Mouse (Mus musculus): ENCODE data around the gene Frmd4a.

The Frmd4a gene

DNA sequence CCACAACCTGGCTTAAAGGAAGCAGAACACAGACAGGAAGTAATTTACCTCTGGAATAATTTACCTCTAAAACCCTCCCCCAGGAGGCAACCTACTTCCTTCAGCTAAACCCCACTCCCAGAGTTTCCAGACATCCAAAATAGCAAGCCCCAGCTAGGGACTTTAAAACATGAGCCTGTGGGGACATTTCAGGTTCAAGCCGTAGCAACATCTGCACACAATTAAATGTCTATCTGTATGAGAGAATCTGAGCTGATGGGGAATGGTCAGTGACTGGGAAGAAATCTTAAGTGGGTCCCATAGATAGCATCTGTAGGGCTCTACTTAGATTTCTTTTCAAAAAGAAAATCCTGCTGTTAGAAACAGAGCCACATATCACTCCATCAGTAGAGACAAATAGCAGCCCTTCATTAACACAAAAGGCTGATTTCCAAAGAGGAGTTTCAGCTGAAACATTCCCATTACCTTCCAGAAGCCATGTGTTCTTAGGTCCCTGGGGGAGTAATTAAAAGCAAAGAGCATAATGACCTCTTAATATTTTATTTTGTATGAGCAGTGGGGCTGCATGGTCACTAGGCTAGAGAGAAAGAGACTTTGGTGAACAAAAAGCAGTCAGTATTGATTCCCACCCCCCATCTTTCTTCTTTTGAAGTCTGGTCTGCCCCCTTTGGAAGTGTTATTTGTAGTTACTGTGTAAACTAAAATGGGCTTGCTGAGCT, 505.4 kb downstream of the Frmd4a start:
- H3K4me3 ChIP-seq (replicated peaks; ENCODE audit: low read length), result no peak overlapping the region
- TF ChIP-seq CTCF (conservative IDR thresholded peaks at IDR 0.05; ENCODE audit: low read length) (no peak), POU5F1 (IDR thresholded peaks at IDR 0.05; ENCODE audit: borderline replicate concordance, low read length) (no peak), NANOG (IDR thresholded peaks at IDR 0.05; ENCODE audit: borderline replicate concordance, low read length) (no peak)
- H3K9me3 ChIP-seq (ENCODE audit: low read length), result peaks cover 5% of the 10 kb centered on the region
- H3K27me3 ChIP-seq (ENCODE audit: insufficient read depth, low read length), result no peaks in the 10 kb centered on the region
- no peaks in the 10 kb centered on the region for H3K4me1 ChIP-seq (replicated peaks; ENCODE audit: low read depth, low read length)
- H3K36me3 ChIP-seq (ENCODE audit: insufficient read depth, low read length), result no peaks in the 10 kb centered on the region

DNA sequence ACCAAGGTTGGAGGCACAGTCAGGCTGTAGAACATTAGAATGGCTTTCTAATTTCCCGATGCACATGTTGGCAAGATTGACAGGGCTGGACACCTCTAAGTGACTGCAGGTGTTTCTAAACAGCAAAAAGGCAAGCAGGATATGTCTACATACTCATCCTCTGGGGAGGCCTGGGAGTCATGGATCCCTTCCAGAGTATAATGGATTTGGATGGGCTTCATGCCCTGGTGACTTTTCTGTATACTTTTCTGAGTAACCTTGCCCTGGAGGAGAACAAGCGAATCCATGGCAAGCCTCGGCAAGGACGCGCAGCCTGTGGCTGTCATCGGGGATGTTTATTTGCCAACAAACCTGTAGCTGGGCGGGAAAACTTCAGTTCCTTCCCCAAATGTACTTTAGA, 509.6 kb downstream of the Frmd4a start:
- H3K9me3 ChIP-seq (ENCODE audit: low read length), result peaks cover 5% of the 10 kb centered on the region
- no peaks in the 10 kb centered on the region for H3K36me3 ChIP-seq (ENCODE audit: insufficient read depth, low read length)
- H3K4me1 ChIP-seq (replicated peaks; ENCODE audit: low read depth, low read length), result peaks cover 17% of the 10 kb centered on the region
- H3K27me3 ChIP-seq (ENCODE audit: insufficient read depth, low read length), result no peaks in the 10 kb centered on the region
- TF ChIP-seq CTCF (conservative IDR thresholded peaks at IDR 0.05; ENCODE audit: low read length), result no peak
- TF ChIP-seq NANOG (IDR thresholded peaks at IDR 0.05; ENCODE audit: borderline replicate concordance, low read length), result no peak
- no peak for TF ChIP-seq POU5F1 (IDR thresholded peaks at IDR 0.05; ENCODE audit: borderline replicate concordance, low read length)
- H3K4me3 ChIP-seq (replicated peaks; ENCODE audit: low read length), result no peak overlapping the region

DNA sequence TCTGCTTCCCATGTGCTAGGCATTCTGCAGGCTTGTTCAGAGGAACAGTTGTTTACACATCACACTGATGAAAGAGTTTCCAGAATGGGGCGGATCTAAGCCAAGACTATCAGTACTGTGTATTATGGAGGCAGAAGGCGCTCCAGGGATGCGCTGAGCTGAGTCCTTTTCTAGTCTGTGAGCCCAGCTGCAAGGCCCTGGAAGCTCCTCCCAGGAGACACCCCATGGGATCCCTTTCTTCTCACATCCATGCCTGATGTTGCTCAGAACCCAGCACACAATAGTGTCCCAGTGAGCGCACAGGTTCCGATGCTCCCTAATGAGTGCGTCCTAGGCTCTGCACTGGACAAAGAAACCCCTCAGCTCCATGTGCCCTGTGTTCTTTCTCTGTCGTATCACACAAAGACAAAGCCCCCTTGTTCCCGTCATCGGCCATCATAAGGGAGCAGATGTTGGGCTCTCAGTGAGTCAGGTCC, 511.8 kb downstream of the Frmd4a start:
- H3K36me3 ChIP-seq (ENCODE audit: insufficient read depth, low read length), result no peaks in the 10 kb centered on the region
- TF ChIP-seq POU5F1 (IDR thresholded peaks at IDR 0.05; ENCODE audit: borderline replicate concordance, low read length), result no peak
- TF ChIP-seq NANOG (IDR thresholded peaks at IDR 0.05; ENCODE audit: borderline replicate concordance, low read length), result no peak
- TF ChIP-seq CTCF (conservative IDR thresholded peaks at IDR 0.05; ENCODE audit: low read length), result no peak
- no peak overlapping the region for H3K4me3 ChIP-seq (replicated peaks; ENCODE audit: low read length)
- peaks cover 17% of the 10 kb centered on the region for H3K4me1 ChIP-seq (replicated peaks; ENCODE audit: low read depth, low read length)
- no peaks in the 10 kb centered on the region for H3K27me3 ChIP-seq (ENCODE audit: insufficient read depth, low read length)
- H3K9me3 ChIP-seq (ENCODE audit: low read length), result peaks cover 5% of the 10 kb centered on the region

- Histone ChIP-seq H3K4me3 (replicated peaks; ENCODE audit: low read length) (no peak overlapping the region), H3K27me3 (ENCODE audit: insufficient read depth, low read length) (no peaks in the 10 kb centered on the region), H3K36me3 (ENCODE audit: insufficient read depth, low read length) (no peaks in the 10 kb centered on the region), H3K9me3 (ENCODE audit: low read length) (no peaks in the 10 kb centered on the region), H3K4me1 (replicated peaks; ENCODE audit: low read depth, low read length) (peaks cover 23% of the 10 kb centered on the region)
- TF ChIP-seq CTCF (conservative IDR thresholded peaks at IDR 0.05; ENCODE audit: low read length) (no peak), NANOG (IDR thresholded peaks at IDR 0.05; ENCODE audit: borderline replicate concordance, low read length) (no peak), POU5F1 (IDR thresholded peaks at IDR 0.05; ENCODE audit: borderline replicate concordance, low read length) (no peak)
Observed at GRCm38 (mm10) chr2:4531533-4532197, 514.1 kb downstream of the Frmd4a start.

GRCm38 (mm10) chr2:4532198-4532568, 514.7 kb downstream of the Frmd4a start:
- H3K27me3 ChIP-seq (ENCODE audit: insufficient read depth, low read length), result no peaks in the 10 kb centered on the region
- TF ChIP-seq CTCF (conservative IDR thresholded peaks at IDR 0.05; ENCODE audit: low read length) (no peak), NANOG (IDR thresholded peaks at IDR 0.05; ENCODE audit: borderline replicate concordance, low read length) (no peak), POU5F1 (IDR thresholded peaks at IDR 0.05; ENCODE audit: borderline replicate concordance, low read length) (no peak)
- H3K4me1 ChIP-seq (replicated peaks; ENCODE audit: low read depth, low read length), result peaks cover 26% of the 10 kb centered on the region
- H3K36me3 ChIP-seq (ENCODE audit: insufficient read depth, low read length), result no peaks in the 10 kb centered on the region
- H3K4me3 ChIP-seq (replicated peaks; ENCODE audit: low read length), result no peak overlapping the region
- H3K9me3 ChIP-seq (ENCODE audit: low read length), result no peaks in the 10 kb centered on the region

- peaks cover 33% of the 10 kb centered on the region for H3K4me1 ChIP-seq (replicated peaks; ENCODE audit: low read depth, low read length)
- H3K36me3 ChIP-seq (ENCODE audit: insufficient read depth, low read length), result no peaks in the 10 kb centered on the region
- TF ChIP-seq CTCF (conservative IDR thresholded peaks at IDR 0.05; ENCODE audit: low read length), result no peak
- TF ChIP-seq POU5F1 (IDR thresholded peaks at IDR 0.05; ENCODE audit: borderline replicate concordance, low read length), result no peak
- no peak for TF ChIP-seq NANOG (IDR thresholded peaks at IDR 0.05; ENCODE audit: borderline replicate concordance, low read length)
- H3K4me3 ChIP-seq (replicated peaks; ENCODE audit: low read length), result no peak overlapping the region
- no peaks in the 10 kb centered on the region for H3K27me3 ChIP-seq (ENCODE audit: insufficient read depth, low read length)
- no peaks in the 10 kb centered on the region for H3K9me3 ChIP-seq (ENCODE audit: low read length)
Observed at GRCm38 (mm10) chr2:4532945-4533344, 515.4 kb downstream of the Frmd4a start.

DNA sequence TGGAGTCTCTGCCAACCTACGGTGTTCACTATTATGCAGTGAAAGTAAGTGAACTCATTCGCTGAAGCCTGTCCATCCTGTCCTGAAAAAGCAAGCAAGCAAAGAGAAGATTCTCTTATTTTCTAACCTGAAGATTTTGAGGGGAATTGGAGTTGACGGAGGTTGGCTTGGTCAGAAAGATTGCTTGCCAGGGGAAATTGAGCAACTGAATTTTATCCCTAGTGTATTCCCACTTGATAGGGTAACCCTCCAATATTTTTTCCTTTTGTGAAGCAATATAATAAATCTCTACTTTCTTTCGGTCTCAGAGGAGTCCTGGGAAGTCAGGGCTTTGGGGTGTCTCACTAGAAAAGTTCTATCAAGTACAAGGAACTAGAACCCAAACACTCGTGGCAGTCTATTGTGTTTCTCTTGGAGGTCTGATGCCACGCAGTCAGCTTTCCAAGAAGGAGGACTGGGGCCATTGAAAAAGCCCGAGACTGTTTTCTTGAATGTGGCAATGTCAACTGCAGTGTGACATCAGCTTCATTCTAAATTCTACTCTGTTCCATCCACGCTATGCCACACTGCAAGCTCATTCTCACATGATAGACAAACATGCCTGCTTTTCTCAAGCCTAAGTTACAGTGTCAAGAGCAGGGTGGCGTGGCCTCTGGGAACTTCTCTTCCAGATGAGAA, 517.8 kb downstream of the Frmd4a start:
- no peak overlapping the region for H3K4me3 ChIP-seq (replicated peaks; ENCODE audit: low read length)
- H3K9me3 ChIP-seq (ENCODE audit: low read length), result no peaks in the 10 kb centered on the region
- H3K27me3 ChIP-seq (ENCODE audit: insufficient read depth, low read length), result no peaks in the 10 kb centered on the region
- TF ChIP-seq POU5F1 (IDR thresholded peaks at IDR 0.05; ENCODE audit: borderline replicate concordance, low read length) (no peak), CTCF (conservative IDR thresholded peaks at IDR 0.05; ENCODE audit: low read length) (no peak), NANOG (IDR thresholded peaks at IDR 0.05; ENCODE audit: borderline replicate concordance, low read length) (no peak)
- peaks cover 39% of the 10 kb centered on the region for H3K4me1 ChIP-seq (replicated peaks; ENCODE audit: low read depth, low read length)
- no peaks in the 10 kb centered on the region for H3K36me3 ChIP-seq (ENCODE audit: insufficient read depth, low read length)

DNA sequence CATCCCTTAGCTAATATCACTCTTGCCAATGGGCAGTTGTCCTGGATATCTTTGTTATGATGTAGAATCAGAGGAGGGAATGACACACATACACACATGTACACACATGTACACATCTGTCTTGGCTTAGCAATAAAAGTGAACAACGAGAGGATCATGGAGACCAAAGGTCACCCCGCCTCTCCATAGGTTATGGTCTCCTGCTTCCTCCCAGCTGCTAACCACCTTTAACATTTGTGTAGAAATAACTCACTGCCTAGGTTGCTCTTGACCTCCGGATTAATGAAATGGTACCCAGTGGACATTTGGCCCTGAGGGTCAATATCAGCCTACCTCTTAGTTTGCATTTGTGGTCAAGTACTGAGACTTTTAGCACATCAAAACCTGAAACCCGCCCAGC, 523.8 kb downstream of the Frmd4a start:
- H3K36me3 ChIP-seq (ENCODE audit: insufficient read depth, low read length), result no peaks in the 10 kb centered on the region
- TF ChIP-seq CTCF (conservative IDR thresholded peaks at IDR 0.05; ENCODE audit: low read length) (no peak), POU5F1 (IDR thresholded peaks at IDR 0.05; ENCODE audit: borderline replicate concordance, low read length) (no peak), NANOG (IDR thresholded peaks at IDR 0.05; ENCODE audit: borderline replicate concordance, low read length) (no peak)
- H3K4me3 ChIP-seq (replicated peaks; ENCODE audit: low read length), result no peak overlapping the region
- H3K9me3 ChIP-seq (ENCODE audit: low read length), result no peaks in the 10 kb centered on the region
- H3K4me1 ChIP-seq (replicated peaks; ENCODE audit: low read depth, low read length), result peaks cover 70% of the 10 kb centered on the region
- peaks cover 3% of the 10 kb centered on the region; the same call in 1 of the 2 replicates for H3K27me3 ChIP-seq (ENCODE audit: insufficient read depth, low read length)
